Mouse (Mus musculus): ENCODE data around the gene Mdfic.

Gene Mdfic

GRCm38 (mm10) chr6:15739132-15739531 lies 18.7 kb downstream of the Mdfic start:
- no peak for DNase-seq (ENCODE audit: low read depth in 1 of 2, low spot score in 2 of 2)

- no peak for DNase-seq (ENCODE audit: low read depth in 1 of 2, low spot score in 2 of 2)
Observed at GRCm38 (mm10) chr6:15742591-15743149, 22.2 kb downstream of the Mdfic start.

- no peak for DNase-seq (ENCODE audit: low read depth in 1 of 2, low spot score in 2 of 2)
Observed at GRCm38 (mm10) chr6:15743291-15743792, 22.9 kb downstream of the Mdfic start.

- no peak for DNase-seq (ENCODE audit: low read depth in 1 of 2, low spot score in 2 of 2)
Observed at GRCm38 (mm10) chr6:15743793-15744192, 23.3 kb downstream of the Mdfic start.

- no peak for DNase-seq (ENCODE audit: low read depth in 1 of 2, low spot score in 2 of 2)
Observed at GRCm38 (mm10) chr6:15745313-15745712, 24.9 kb downstream of the Mdfic start.

GRCm38 (mm10) chr6:15745891-15746290 lies 25.4 kb downstream of the Mdfic start:
- no peak for DNase-seq (ENCODE audit: low read depth in 1 of 2, low spot score in 2 of 2)

GRCm38 (mm10) chr6:15747396-15748155 lies 27.1 kb downstream of the Mdfic start:
- DNase-seq (ENCODE audit: low read depth in 1 of 2, low spot score in 2 of 2): no peak

- DNase-seq (ENCODE audit: low read depth in 1 of 2, low spot score in 2 of 2): no peak
Observed at GRCm38 (mm10) chr6:15748236-15748635, 27.8 kb downstream of the Mdfic start.

GRCm38 (mm10) chr6:15748943-15749342 lies 28.5 kb downstream of the Mdfic start:
- no peak for DNase-seq (ENCODE audit: low read depth in 1 of 2, low spot score in 2 of 2)

GRCm38 (mm10) chr6:15750101-15750500 lies 29.6 kb downstream of the Mdfic start:
- DNase-seq (ENCODE audit: low read depth in 1 of 2, low spot score in 2 of 2): no peak

GRCm38 (mm10) chr6:15751375-15751774 lies 30.9 kb downstream of the Mdfic start:
- no peak for DNase-seq (ENCODE audit: low read depth in 1 of 2, low spot score in 2 of 2)

GRCm38 (mm10) chr6:15752160-15752559 lies 31.7 kb downstream of the Mdfic start:
- DNase-seq (ENCODE audit: low read depth in 1 of 2, low spot score in 2 of 2): no peak

- no peak for DNase-seq (ENCODE audit: low read depth in 1 of 2, low spot score in 2 of 2)
Observed at GRCm38 (mm10) chr6:15753208-15753607, 32.7 kb downstream of the Mdfic start.

- no peak for DNase-seq (ENCODE audit: low read depth in 1 of 2, low spot score in 2 of 2)
Observed at GRCm38 (mm10) chr6:15758394-15758793, 37.9 kb downstream of the Mdfic start.

GRCm38 (mm10) chr6:15760750-15761149 lies 40.3 kb downstream of the Mdfic start:
- no peak for DNase-seq (ENCODE audit: low read depth in 1 of 2, low spot score in 2 of 2)

GRCm38 (mm10) chr6:15764039-15764438 lies 43.6 kb downstream of the Mdfic start:
- DNase-seq (ENCODE audit: low read depth in 1 of 2, low spot score in 2 of 2): no peak

GRCm38 (mm10) chr6:15767460-15767859 lies 47.0 kb downstream of the Mdfic start:
- no peak for DNase-seq (ENCODE audit: low read depth in 1 of 2, low spot score in 2 of 2)

- no peak for DNase-seq (ENCODE audit: low read depth in 1 of 2, low spot score in 2 of 2)
Observed at GRCm38 (mm10) chr6:15770128-15770527, 49.7 kb downstream of the Mdfic start.

- no peak for DNase-seq (ENCODE audit: low read depth in 1 of 2, low spot score in 2 of 2)
Observed at GRCm38 (mm10) chr6:15777070-15777469, 56.6 kb downstream of the Mdfic start.

GRCm38 (mm10) chr6:15780127-15780526 lies 59.7 kb downstream of the Mdfic start:
- no peak for DNase-seq (ENCODE audit: low read depth in 1 of 2, low spot score in 2 of 2)

- DNase-seq (ENCODE audit: low read depth in 1 of 2, low spot score in 2 of 2): no peak
Observed at GRCm38 (mm10) chr6:15780688-15781087, 60.2 kb downstream of the Mdfic start.
